Mouse (Mus musculus) layer of hippocampus, postnatal 36 days (tissue): Measurements from ENCODE around the gene Copb1. TPM values are rescaled to one million over a fixed set of nuclear protein-coding genes. Genes with fewer than 3 reads are reported as not detected.

Experiments
- total RNA-seq, 2 experiments: library from RNA; stranded (reverse); gene quantifications; 2 replicates each; pipeline ENCODE4 v1.2.3; 2021

Gene Copb1
- total RNA-seq, 2 experiments from 2014 or later: 64.0 to 67.3 TPM

Other genes with a start within 250 kb of the Copb1 start
- gene Rras2, start 136.9 kb downstream of the Copb1 start, total RNA-seq: 10 to 100 TPM; 30.6 to 33.9 TPM
- 100 to 1,000 TPM; 117 to 124 TPM for gene Psma1, start 21.4 kb upstream of the Copb1 start, total RNA-seq
- gene Pde3b, start 160.6 kb upstream of the Copb1 start, total RNA-seq: 10 to 100 TPM in 1 of 2 experiments, 1 to 10 TPM in 1; 9.6 to 11.7 TPM